Mouse (Mus musculus) midbrain, embryonic 14.5 days (tissue): ENCODE results near the gene Capn3. TPM values are rescaled to one million over a fixed set of nuclear protein-coding genes. Genes with fewer than 3 reads are reported as not detected.
A peak's percentile ranks its signal among the peaks of the same experiment; 100 is the strongest.

Experiments used
- ATAC-seq: fragments of 200-750 bp; cut with Nextera tagmentation; 2 replicates; pipeline ENCODE4 v1.8.0; 2017; ENCODE audit warnings: moderate number of reproducible peaks, moderate library complexity; ENCODE audit not compliant: low FRiP score, low TSS enrichment
- DNase-seq: peaks from one replicate; pipeline ENCODE4 v3.0.0-alpha.2; 2015
- H3K27ac ChIP-seq: fragments of 300-500 bp; sonication (generic); replicated peaks from 2 replicates; pipeline ENCODE4 v1.5.1; 2014; ENCODE audit warnings: mild to moderate bottlenecking, low read depth, low read length, moderate library complexity
- H3K27me3 ChIP-seq: fragments of 300-500 bp; sonication (generic); 2 replicates; pipeline ENCODE4 v1.6.1; 2014; ENCODE audit warnings: low read length, control low read depth, mixed read lengths; ENCODE audit not compliant: control insufficient read depth, insufficient read depth
- H3K36me3 ChIP-seq: fragments of 300-500 bp; sonication (generic); 2 replicates; pipeline ENCODE4 v1.6.1; 2014; ENCODE audit warnings: low read length, control low read depth; ENCODE audit not compliant: control insufficient read depth, insufficient read depth
- H3K4me1 ChIP-seq: fragments of 300-500 bp; sonication (generic); 2 replicates; pipeline ENCODE4 v1.6.1; 2014; ENCODE audit warnings: mild to moderate bottlenecking, antibody characterized with exemption, low read length, control low read depth; ENCODE audit not compliant: control insufficient read depth, insufficient read depth
- H3K4me2 ChIP-seq: fragments of 300-500 bp; sonication (generic); 2 replicates; pipeline ENCODE4 v1.6.1; 2014; ENCODE audit warnings: mild to moderate bottlenecking, low read length, moderate library complexity
- H3K4me3 ChIP-seq: fragments of 300-500 bp; sonication (generic); replicated peaks from 2 replicates; pipeline ENCODE4 v1.5.1; 2014; ENCODE audit warnings: low read depth, low read length
- H3K9ac ChIP-seq: fragments of 300-500 bp; sonication (generic); replicated peaks from 2 replicates; pipeline ENCODE4 v1.6.1; 2014; ENCODE audit warnings: mild to moderate bottlenecking, low read length, moderate library complexity
- H3K9me3 ChIP-seq: fragments of 300-500 bp; sonication (generic); 2 replicates; pipeline ENCODE4 v1.6.1; 2016; ENCODE audit warnings: low read length, control low read depth, mixed read lengths; ENCODE audit not compliant: control insufficient read depth
- WGBS: fragments of 180-500 bp; shearing (Covaris S2); extraction: QIAGEN DNeasy Blood & Tissue Kit; methylation state at CpG from one replicate; pipeline ENCODE4 v1.1.7; 2014; 5-methylcytosine and 5-hydroxymethylcytosine counted together
- polyA plus RNA-seq: library from polyadenylated mRNA; unstranded; fragments of >200 nt; fragmentation: Nextera tagmentation; extraction: Ambion mirVana; gene quantifications from 2 replicates; pipeline ENCODE4 v1.2.1, GENCODE M21; 2014

Capn3 gene
- polyA plus RNA-seq, 1 experiment from 2014 or later, result 0.80 TPM

GRCm38 (mm10) chr2:120496511-120496910 lies 40.7 kb downstream of the Capn3 start:
- no peaks in the 10 kb centered on the region for H3K27me3 ChIP-seq
- no peak overlapping the region for H3K9ac ChIP-seq
- ATAC-seq (no peak), DNase-seq (no peak)
- 91% methylated on average over 3 of the region's 3 CpGs for WGBS
- H3K4me2 ChIP-seq, result no peak overlapping the region
- no peak overlapping the region for H3K4me3 ChIP-seq
- H3K9me3 ChIP-seq, result no peaks in the 10 kb centered on the region
- H3K4me1 ChIP-seq, result no peaks in the 10 kb centered on the region
- no peaks in the 10 kb centered on the region for H3K36me3 ChIP-seq
- H3K27ac ChIP-seq, result no peak overlapping the region

GRCm38 (mm10) chr2:120499971-120500471 lies 44.2 kb downstream of the Capn3 start:
- Histone ChIP-seq H3K9ac (no peak overlapping the region), H3K4me3 (no peak overlapping the region), H3K27ac (no peak overlapping the region; the same call in 1 of the 2 replicates), H3K36me3 (no peaks in the 10 kb centered on the region; the same call in 1 of the 2 replicates), H3K27me3 (no peaks in the 10 kb centered on the region), H3K9me3 (no peaks in the 10 kb centered on the region), H3K4me1 (no peaks in the 10 kb centered on the region), H3K4me2 (no peak overlapping the region)
- 82% methylated on average over 6 of the region's 6 CpGs for WGBS
- no peak for DNase-seq
- ATAC-seq, result no peak

GRCm38 (mm10) chr2:120501136-120501918 lies 45.5 kb downstream of the Capn3 start:
- ATAC-seq (no peak), DNase-seq (no peak)
- WGBS, result 35% methylated on average over 17 of the region's 17 CpGs
- H3K9me3 ChIP-seq, result no peaks in the 10 kb centered on the region
- peaks cover 11% of the 10 kb centered on the region for H3K36me3 ChIP-seq
- no peaks in the 10 kb centered on the region for H3K27me3 ChIP-seq
- H3K4me1 ChIP-seq, result no peaks in the 10 kb centered on the region
- H3K9ac ChIP-seq, result no peak overlapping the region
- H3K27ac ChIP-seq, result no peak overlapping the region
- H3K4me2 ChIP-seq, result no peak overlapping the region
- H3K4me3 ChIP-seq, result no peak overlapping the region

GRCm38 (mm10) chr2:120501931-120502604 lies 46.2 kb downstream of the Capn3 start:
- no peak for DNase-seq
- no peak overlapping the region for H3K27ac ChIP-seq
- 75% methylated on average over 13 of the region's 13 CpGs for WGBS

GRCm38 (mm10) chr2:120502605-120502990 lies 46.8 kb downstream of the Capn3 start:
- DNase-seq (peak; percentile 9), ATAC-seq (no peak)
- Histone ChIP-seq H3K27me3 (no peaks in the 10 kb centered on the region), H3K9me3 (no peaks in the 10 kb centered on the region), H3K9ac (no peak overlapping the region), H3K36me3 (peaks cover 13% of the 10 kb centered on the region), H3K4me1 (no peaks in the 10 kb centered on the region), H3K27ac (no peak overlapping the region), H3K4me3 (no peak overlapping the region), H3K4me2 (no peak overlapping the region)
- 83% methylated on average over 3 of the region's 3 CpGs for WGBS

More at GRCm38 (mm10) chr2:120501931-120502604, 46.2 kb downstream of the Capn3 start:
- H3K4me2 ChIP-seq, result no peak overlapping the region
- H3K36me3 ChIP-seq, result peaks cover 13% of the 10 kb centered on the region
- no peak overlapping the region for H3K9ac ChIP-seq
- H3K27me3 ChIP-seq, result no peaks in the 10 kb centered on the region
- no peaks in the 10 kb centered on the region for H3K4me1 ChIP-seq
- no peak overlapping the region for H3K4me3 ChIP-seq
- ATAC-seq, result no peak
- H3K9me3 ChIP-seq, result no peaks in the 10 kb centered on the region

GRCm38 (mm10) chr2:120503094-120503493 lies 47.3 kb downstream of the Capn3 start:
- H3K27ac ChIP-seq, result no peak overlapping the region
- H3K36me3 ChIP-seq, result peaks cover 13% of the 10 kb centered on the region
- ATAC-seq (no peak), DNase-seq (no peak)
- H3K4me2 ChIP-seq, result no peak overlapping the region
- no peaks in the 10 kb centered on the region for H3K9me3 ChIP-seq
- H3K27me3 ChIP-seq, result no peaks in the 10 kb centered on the region
- 93% methylated on average over 6 of the region's 6 CpGs for WGBS
- H3K4me3 ChIP-seq, result no peak overlapping the region
- H3K4me1 ChIP-seq, result no peaks in the 10 kb centered on the region
- no peak overlapping the region for H3K9ac ChIP-seq

GRCm38 (mm10) chr2:120503992-120504391 lies 48.2 kb downstream of the Capn3 start:
- WGBS, result 89% methylated on average over 5 of the region's 5 CpGs

GRCm38 (mm10) chr2:120514181-120514580 lies 58.4 kb downstream of the Capn3 start:
- 97% methylated on average over 4 of the region's 4 CpGs for WGBS
- Histone ChIP-seq H3K27me3 (no peaks in the 10 kb centered on the region), H3K36me3 (peaks cover 86% of the 10 kb centered on the region), H3K4me3 (no peak overlapping the region), H3K4me1 (no peaks in the 10 kb centered on the region), H3K27ac (no peak overlapping the region), H3K9ac (no peak overlapping the region), H3K9me3 (no peaks in the 10 kb centered on the region), H3K4me2 (no peak overlapping the region)
- DNase-seq (no peak), ATAC-seq (no peak)

More at GRCm38 (mm10) chr2:120503992-120504391, 48.2 kb downstream of the Capn3 start:
- DNase-seq, result no peak
- Histone ChIP-seq H3K27ac (no peak overlapping the region), H3K36me3 (peaks cover 20% of the 10 kb centered on the region), H3K27me3 (no peaks in the 10 kb centered on the region), H3K9me3 (no peaks in the 10 kb centered on the region), H3K9ac (no peak overlapping the region), H3K4me3 (no peak overlapping the region), H3K4me1 (no peaks in the 10 kb centered on the region), H3K4me2 (no peak overlapping the region)
- ATAC-seq, result no peak
